Mouse (Mus musculus): ENCODE measurements around the gene Apela.
"Not testable (repeated sequence)": the region's sequence is repeated elsewhere in the genome, so short reads cannot be mapped to it uniquely, and the experiment has no call there.

The Apela gene

DNA sequence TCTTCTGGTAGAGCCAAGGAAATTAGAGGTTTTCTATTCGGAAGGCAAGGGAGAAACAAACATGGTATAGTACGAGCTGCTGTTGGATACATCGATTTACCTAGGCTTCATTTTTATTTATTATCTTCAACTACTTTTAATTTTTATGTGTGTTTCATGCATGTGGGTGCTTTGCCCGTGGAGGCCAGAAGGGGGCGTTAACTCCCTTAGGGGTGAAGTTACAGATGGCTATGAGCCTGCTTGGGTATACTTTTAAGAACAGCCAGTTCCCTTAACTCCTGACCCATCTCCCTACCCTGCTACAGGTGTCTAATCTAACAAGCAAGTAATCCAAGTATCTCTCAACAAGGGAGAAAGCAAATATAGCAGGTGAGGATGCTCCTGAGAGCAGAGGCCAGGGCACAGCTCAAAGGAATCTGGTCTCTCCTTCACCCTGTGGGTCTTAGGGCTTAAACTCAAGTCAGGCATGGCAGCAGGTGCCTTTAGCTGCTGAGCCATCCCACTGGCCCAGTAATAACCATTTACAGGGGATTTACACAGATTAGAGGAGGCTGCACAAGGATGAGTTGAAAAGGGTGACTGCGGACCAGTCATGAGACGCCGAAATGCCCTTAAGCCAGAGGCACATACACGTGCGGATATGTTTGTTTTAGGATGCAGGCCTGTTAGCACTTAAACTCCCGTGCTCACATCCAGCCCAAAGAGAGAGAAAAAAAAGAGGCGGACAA is 8.0 kb downstream of the Apela start:
- DNase-seq (ENCODE audit: inconsistent ontology term), result no peak

- DNase-seq (ENCODE audit: inconsistent ontology term), result no peak
Observed at GRCm38 (mm10) chr8:65022485-65022884, 14.7 kb downstream of the Apela start.

GRCm38 (mm10) chr8:65018423-65018822 is 18.7 kb downstream of the Apela start, which contains the start of the genes Trim61 and Trim60:
Trim61 (minus strand) TSS chr8:65018523.
Trim60 (minus strand) TSS chr8:65018584.
- DNase-seq (ENCODE audit: inconsistent ontology term), result no peak

- DNase-seq (ENCODE audit: inconsistent ontology term), result not testable (repeated sequence)
Observed at GRCm38 (mm10) chr8:65007616-65008015, 29.5 kb downstream of the Apela start.

- no peak for DNase-seq (ENCODE audit: inconsistent ontology term)
Observed at GRCm38 (mm10) chr8:64998806-64999365, 38.2 kb downstream of the Apela start.

DNA sequence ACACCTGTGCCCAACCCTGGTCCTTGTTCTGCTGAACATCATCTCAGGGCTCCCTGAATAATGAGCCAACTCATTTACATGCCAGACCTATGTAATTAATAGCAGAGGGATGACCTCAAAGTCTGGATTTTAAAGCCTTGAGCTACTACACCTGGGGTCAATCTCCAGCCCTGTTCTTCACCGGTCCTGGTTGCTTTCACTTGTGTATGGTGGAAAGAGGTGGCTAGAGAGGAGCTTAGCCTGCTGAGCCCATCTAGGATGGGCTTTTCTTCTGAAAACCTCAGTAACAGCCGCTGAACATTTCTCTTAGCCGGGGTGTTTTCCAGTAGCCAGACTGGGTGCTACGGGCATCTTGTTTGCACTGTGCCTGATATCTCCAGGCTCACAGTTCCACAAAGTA is 49.4 kb downstream of the Apela start, which contains the start of gene Trim75:
Gene Trim75 (minus strand): TSS at position 101 of the 400 bp plus-strand sequence.
- DNase-seq (ENCODE audit: inconsistent ontology term), result no peak

DNA sequence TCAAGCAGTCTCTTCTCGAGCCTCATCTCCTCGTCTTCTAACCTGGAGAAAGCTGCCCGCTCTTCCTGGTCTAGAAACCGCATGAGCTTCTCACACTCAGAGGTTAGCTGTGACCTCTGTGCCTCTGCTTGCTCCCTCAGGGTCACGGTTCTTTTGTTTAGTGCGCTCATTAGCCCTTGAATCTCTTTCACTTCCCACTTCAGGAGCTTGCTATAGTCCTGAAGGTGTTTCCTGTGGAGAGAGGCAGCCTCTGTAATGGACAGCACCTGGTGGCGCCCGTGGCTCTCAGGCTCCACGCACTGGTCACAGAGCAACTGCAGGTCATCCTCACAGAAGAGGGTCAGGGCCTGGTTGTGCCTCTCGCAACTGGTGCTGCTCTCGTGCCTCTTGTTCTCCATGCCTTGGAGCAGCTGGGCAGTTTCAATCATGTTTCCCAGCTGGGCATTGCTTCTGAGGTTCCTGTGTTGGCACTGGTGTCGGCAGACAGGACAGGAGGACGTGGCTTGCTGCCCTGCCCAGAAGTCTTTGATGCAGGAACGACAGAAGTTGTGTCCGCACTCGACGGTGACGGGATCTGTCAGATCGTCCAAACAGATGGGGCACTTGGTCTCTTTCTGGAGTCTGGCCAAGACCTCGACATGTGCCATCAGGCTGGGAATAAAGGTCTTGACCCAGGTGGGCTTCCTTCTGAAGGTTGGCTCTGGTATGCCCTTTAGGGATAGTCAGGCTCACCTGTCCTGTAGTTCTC is 53.8 kb downstream of the Apela start:
- no peak for DNase-seq (ENCODE audit: inconsistent ontology term)

Measured in Muller cell, postnatal 12 days (primary cell).